Mouse (Mus musculus) fat pad, adult 2 months (tissue): Measurements from ENCODE around the gene Hoxc5.

Source experiments
- DNase-seq: peaks from one replicate; pipeline ENCODE4 v3.0.0-alpha.2; 2011; ENCODE audit warnings: low read depth, low spot score; ENCODE audit errors: extremely low read depth

The Hoxc5 gene

DNA sequence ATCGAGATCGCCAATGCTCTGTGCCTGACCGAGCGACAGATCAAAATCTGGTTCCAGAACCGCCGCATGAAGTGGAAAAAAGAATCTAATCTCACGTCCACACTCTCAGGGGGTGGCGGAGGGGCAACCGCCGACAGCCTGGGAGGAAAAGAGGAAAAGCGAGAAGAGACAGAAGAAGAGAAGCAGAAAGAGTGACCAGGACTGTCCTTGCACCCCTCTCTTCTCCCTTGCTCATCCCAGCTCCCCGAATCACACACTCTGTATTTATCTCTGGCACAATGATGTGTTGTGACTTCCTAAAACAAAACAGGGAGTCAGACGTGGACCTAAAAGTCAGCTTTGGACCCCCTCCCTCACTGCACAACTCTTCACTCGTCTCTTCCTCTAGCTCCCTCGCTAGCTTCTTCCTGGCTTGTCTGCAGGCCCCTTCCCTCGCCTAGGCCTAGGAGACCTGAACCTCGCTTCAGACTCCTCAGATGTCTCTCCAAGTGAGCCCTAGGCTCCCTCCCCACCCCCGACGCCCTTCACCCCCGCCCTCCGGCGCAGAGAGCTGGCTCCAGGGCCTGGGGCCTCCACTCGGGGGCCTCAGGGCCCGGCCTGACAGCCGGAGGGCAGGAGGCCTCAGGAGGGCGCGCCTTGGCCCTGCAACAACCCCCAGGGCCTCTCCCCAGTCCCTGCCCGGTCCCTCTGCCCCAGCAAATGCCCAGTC, 43.8 kb downstream of the Hoxc5 start:
- no peak for DNase-seq

DNA sequence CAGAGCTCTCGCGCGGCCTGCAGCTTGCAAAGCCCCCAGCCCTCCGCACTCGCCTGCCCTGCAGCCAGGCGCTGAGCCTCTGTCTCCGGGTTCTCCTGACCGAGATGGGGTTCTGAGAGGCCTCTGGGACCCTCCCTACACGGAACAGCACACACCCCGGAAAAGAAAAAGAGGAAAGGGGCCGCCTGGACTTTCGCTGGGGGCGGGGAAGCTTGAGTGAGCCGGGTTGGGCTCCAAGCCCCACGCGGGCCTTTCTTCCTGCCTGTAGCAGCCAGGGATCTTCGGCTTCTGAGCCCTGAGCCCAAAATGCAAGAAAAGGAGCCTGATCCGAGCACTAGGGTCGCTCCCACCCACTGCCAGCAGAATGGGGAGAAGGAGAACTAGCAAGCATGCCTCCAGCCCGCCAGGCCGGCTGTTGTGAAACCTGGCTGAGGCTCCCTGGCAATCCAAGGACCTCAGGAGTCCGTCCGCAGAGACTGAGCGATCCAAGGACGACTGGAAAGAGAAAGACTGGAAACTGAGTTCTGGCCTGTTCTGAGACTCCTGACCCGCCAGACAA, 44.8 kb downstream of the Hoxc5 start:
- DNase-seq, result no peak

DNA sequence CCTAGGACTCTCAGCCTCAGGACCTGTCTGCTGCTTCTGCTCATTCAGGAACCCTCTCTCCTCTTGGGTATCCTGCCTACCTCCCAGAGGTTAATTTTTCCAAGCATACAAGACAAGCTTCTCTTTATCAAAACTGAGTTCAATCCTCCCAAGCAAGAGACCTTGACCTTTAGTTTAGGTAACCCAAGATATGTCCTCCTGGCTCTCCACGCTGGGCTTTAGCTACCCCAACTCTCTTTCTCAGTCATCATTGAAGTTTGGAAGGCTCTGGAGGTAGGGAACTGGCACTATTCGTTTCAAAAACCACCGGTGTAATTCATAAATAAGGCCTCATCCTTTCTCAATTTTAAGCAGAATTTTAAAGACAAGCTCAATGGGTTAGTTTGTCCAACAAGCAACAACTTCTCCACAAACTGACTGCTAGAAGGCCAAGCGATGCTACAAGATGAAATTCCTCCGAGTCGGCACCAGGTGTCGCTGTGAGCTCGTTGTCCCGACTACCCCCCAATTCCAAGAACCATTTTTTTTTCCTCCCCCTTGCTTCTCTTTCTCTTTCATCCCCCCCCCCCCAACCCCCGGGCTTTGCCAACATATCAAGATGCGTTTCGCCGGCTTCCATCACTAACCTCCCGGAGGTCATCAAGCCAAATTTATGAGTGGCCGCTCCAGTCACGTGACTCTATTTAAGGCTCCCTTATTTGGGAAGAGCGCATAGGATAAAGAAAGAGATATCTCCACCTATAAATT, 46.2 kb downstream of the Hoxc5 start:
- DNase-seq, result no peak

DNA sequence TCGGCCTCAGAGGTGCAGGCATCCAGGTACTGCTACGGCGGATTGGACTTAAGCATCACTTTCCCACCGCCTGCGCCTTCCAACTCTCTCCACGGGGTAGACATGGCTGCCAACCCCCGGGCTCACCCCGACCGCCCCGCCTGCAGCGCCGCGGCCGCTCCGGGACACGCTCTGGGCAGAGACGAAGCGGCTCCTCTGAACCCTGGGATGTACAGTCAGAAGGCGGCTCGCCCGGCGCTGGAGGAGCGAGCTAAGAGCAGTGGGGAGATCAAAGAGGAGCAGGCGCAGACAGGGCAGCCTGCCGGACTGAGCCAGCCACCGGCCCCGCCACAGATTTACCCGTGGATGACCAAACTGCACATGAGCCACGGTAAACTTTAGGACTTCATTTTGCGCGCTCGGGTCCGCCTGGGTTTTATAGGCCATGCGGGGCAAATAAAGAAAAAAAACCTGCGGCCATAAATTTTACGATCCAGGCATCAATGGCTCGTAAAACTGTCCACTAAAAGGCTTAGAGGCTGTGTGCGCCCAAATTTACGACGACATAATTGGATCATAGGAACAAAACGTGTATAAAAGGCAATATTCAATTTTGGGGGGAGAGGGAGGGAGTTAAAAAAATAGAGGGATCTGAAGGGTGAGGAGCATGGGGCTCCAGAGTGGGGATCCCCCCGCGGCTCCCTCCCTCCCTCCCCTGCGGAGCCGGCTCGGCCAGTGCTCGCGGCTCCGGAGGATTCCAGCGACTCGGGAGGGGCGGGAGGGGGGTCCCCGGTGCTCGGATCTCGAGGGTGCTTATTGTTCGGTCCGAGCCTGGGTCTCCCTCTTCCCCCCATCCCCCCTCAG, 47.1 kb downstream of the Hoxc5 start:
- no peak for DNase-seq

DNA sequence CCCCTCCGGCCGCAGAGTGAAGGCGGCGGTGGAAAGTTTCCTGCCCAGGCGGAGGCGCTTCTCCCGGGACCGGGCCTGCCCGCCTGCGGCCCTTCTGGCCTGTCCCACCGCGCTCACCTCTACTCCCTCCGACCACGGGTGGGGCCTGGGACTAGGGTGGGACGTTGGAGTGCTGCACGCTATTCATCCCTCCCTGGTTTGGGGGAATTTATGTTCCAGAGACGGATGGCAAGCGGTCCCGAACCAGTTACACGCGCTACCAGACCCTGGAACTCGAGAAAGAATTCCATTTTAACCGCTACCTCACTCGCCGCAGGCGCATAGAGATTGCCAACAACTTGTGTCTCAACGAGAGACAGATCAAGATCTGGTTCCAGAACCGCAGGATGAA, 47.8 kb downstream of the Hoxc5 start:
- no peak for DNase-seq

DNA sequence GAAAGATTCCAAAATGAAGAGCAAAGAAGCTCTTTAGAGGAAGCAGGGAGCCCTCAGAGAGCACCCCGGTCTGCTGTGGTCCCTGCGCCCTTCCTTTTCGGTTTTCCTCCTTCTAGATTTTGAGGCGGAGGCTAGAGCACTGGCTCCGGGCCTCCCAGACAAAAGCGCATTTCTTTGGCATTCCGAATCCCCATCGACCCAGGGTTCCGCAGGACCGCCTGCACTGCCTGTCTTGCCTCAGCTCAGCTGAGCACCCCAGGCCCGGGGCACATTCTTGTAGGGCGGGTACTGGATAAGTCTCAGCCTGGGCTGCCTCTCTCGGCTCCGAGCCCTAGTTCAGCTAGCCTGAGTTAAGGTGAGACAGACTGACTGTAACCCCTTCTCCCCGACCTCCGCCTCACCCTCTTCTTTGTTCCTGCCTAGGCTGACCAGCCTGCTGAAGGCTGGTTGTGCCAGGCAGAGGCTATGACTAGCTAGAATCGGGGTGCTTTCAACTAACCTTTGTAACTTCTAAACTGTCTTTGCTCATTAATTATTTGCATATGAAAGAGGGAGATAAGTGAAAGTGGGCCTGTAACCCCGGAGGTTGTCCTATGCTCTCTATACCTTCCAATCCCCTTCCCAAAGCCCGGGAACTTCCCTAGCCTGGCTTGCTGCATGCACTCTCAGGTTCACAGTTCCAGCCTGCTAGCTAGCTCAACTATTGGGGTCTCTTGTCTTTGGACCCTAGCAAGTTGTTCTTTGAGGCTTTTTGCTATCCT, 48.3 kb downstream of the Hoxc5 start:
- DNase-seq, result no peak

DNA sequence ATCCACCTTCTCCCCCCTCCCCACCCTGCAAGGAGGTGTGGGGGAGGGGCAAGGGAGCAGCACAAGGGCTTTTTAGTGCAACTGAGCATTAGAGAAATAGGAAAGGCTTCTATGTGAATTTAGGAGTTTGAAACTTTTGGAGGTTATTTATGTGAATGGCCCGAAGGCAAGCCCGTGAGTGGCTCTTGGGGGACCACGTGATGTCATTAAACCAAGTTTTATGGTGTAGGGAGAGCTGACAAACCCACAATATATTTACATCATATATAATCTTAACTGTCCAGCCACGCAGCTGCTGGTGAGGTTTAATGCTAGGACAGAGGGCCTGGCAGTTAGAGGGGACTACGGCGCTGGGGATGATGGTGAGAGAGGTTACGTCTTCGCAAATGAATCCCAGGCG, 51.4 kb downstream of the Hoxc5 start, which contains the start of gene Hoxc4:
Gene Hoxc4 (plus strand): TSS at position 299 of the 400 bp plus-strand sequence.
- DNase-seq, result no peak

DNA sequence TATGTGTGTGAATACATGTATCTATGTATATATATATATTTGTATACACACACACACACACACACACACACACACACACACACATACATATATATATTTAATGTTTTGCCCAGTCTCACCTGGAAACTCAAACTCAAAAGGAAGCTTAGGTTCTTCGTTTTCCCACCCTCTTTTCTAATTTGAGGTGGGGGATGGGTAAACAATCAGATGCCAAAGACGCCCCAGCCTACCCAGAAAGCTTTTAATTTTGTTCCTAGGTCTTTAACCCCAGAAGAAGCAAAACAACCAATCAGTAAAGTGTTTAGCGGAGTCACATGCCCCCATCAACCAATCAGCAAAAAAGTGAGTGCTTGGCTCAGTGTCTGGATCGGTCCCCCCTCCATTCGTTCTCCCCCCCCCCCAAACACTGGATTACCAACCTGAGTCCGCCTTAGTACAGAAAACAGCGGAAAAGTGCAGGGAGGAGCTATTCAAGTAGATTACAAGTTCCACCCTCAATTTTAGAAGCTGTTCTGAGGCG, 53.7 kb downstream of the Hoxc5 start:
- DNase-seq, result no peak

DNA sequence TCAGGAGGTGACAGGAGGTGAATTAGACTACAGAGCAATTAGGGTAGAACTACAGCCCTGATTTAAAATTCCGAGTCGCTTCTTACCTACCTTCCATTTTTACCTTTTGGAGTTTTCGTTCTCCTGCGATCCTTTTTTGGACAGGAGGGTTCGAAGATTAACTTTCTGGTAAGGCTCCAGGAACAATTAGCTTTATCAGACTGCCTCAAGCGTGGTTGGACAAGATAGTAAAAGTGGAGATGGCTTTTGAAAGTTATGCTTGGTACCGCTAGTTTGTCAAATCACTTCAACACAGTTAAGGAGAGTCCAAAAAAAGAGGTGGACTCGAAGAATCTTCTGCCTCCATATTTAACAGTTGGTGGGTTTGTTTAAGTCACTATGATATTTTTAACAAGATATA, 54.3 kb downstream of the Hoxc5 start:
- DNase-seq, result no peak

DNA sequence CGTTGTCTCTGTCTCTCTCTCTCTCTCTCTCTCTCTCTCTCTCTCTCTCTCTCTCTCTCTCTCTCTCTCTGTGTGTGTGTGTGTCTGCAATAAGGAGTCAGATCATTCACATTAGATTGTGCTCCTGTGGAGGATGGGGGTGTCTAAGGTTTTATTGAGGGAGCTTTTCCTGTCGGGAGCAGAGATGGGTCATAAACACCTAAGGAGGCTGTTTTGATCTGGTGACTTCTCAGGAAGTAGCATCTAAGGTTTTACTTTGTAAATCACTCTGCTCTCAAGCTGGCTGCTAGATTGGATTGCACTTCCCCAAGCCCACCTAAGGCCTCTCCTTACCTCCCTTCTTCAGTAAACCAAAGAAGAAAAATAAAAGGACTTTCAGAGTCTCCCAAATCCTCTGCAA, 56.9 kb downstream of the Hoxc5 start:
- DNase-seq, result no peak

DNA sequence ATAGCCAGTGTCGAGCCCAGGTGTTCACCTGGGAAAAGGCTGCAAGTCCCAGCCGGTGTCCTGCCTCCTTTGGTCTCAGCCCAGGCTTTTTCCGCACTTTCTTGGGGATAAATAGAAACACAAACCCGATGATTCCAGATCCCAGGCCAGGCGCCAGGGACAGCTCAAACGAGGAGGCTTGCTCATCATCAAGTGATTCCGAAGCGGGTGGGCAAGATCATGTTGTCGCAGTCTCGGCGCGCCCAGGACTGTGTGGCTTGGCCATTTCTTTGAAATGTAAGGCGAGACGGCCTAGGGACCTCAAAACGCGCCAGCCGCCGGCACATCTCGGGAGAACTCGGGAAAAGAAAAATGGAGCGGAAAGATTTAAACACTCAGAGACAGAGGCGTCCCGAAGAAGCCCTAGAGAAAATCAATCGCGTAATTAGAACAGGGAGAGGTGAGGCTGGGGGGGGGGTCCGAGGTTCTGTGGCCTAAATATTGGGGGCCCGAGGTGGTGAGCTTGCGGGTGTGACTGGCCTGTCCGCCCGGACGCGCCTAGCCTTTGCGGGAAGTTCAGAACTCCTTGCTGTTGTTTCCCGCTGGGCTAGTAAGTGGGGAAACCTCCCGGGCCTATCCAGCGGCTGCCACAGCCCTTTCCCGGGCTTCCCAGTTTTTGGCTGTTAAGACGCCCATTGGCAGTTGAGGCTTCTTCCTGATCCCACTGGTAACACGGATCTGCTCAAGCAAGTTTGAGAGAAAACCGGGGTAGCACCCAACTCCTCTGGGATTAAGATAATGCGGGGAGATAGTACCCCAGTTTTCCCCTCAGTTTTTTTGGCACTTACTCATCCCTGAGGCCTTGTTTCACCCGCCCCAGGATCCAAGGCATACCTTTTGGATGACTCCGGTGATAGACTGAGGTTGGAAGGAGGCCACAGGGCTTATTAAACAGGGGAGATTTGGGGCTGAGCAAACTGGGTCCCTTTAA, 60.3 kb downstream of the Hoxc5 start:
- DNase-seq, result no peak

DNA sequence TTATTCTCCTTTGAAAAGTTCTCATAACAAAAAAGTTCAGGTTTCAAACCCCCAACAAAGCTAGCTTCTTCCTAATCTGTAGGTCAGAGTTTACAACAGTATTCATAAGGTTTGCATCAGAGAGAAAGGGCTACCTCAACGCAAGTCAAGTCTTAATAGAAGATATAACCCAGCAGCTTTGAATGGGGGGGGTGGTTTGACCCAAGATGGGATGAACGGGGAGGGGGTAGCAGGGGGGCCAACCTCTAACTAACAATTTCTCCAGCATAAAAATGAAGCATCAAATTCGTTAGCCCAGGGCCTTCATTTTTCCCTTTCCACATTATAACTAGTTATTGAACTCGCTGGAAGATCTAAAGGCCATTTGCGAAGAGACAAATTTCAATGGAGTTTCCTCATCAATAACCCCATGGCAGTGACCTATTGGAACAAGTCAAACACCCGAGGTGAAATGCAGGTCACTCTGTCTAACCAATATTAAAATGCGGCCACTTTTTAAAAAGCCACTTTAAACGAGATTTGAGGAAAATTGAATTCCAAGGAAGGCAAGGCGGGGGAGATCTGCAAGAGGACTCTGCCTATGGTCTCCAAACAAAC, 61.8 kb downstream of the Hoxc5 start:
- DNase-seq, result no peak

DNA sequence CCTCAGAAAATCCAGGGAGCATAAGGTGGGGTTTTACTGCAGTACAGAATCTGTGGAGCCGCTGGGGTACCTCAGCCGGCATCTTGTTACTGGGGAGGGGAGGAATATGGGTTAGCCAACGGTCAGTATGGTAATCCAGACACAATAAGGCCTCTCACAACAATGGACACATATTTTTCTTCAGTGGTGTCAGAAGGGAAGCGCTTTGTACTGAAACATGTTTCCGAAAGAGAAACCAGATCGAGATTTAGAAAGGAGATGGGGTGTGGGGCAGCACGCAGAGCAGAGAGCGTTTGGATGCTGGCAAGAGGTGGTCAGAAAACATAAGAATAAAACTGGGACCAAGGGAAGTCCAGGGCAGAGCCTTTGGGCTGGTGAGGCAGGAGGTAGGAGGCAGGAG, 62.9 kb downstream of the Hoxc5 start:
- DNase-seq, result no peak

DNA sequence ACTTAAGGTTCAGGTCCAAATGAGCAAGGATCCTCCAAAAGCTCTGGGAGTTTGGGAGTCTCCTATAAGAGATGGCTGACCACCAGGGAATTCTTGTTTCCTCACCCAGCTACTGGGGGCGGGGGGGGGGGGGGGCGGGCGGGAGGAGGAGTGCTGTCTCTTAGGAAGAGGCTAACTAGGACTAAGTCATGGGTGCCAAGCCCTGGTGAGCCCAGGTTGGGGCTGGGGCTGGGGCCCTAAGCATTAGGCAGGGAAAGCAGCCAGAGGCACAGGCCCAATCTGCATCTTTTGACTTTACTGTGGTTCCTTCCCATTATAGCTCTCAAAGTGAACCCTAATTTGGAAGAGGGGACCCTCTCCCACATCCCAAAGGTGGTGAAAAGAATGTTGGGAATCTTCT, 64.9 kb downstream of the Hoxc5 start:
- no peak for DNase-seq

DNA sequence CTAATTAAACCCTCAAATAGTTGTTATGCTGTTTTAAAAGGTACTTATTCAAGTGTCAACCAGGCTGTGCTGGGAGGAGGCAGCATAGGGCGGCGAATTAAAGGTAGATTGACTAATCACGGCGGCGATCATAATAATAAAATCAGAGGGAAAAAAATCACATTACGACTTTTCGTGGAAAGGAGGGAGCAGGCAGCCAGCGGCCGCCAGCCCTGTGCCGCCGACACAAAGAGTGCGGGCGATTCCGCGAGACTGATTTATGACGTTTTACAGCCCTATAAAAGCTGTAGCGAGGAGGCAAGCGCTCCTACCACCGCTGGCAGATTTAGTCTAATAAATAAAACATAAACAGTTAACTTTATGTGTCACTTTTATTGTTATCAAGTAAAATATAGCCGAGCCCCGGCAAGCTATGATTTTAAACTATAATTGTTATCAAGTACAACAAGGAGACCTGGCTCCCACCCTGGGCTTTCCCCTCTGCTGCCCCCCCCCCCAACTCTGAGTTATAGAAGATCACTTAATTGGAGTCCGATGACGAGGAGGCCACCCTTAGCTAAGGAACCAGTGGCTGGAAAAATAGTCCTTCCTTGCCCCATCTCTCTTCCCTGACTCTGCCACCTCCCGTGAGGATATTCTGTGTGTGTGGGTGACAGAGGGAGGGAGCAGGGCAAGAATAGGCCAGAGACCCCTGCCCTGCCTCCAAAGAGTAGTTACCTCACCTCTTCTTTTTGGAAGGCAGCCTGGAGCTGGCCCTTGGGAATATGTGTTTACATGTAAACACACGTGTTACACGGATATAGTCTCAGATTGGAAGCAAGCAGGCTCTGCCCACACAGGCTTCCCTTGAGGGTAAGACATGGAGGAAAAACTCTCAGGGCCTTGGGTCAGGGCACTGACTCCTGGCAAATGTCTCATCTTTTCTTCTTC, 65.7 kb downstream of the Hoxc5 start:
- no peak for DNase-seq

DNA sequence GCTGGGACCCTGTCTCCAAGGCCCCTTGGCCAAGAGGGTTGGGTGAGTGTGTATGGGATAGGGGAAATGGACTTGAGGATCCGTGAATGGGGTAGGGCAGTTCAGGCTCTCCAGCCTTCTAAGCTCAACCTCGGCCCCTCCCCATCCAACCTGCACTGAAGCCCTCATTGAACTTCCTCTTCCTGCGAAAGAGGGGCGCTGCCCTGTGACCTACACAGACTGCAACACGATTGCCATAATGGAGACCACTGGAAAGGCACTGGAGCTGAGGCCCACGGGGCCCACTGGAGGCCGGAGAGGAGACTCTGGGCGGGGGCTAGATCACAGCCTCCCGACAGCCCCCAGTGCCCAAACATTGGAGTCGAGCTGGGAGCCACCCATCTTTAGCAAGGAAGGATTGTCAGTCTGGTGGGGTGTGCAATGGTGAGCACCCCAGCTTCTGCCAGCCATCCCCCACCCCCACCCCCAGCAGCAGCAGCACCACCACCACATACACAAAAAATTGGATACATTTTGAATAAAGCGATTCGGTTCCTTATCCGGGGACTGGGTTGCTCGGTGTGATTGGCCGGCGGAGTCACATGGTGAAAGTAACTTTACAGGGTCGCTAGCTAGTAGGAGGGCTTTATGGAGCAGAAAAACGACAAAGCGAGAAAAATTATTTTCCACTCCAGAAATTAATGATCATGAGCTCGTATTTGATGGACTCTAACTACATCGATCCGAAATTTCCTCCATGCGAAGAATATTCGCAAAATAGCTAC, 67.0 kb downstream of the Hoxc5 start:
- DNase-seq, result no peak
